ENCODE assay signal across 13 mouse cellular contexts in genomic region chr2:70031472-70031871, GRCm38 (mm10). TPM values are rescaled to one million over a fixed set of nuclear protein-coding genes. Genes with fewer than 3 reads are reported as not detected.
DNase-seq lines count a peak whose midpoint lies in the region.
"Had no signal": no experiment of that assay in that cellular context is flagged by ENCODE, and none has a peak within 500 bp of the region (broad histone marks: within the 10 kb centered on the region; RNA-seq: fewer than 3 reads in every experiment).

No protein-coding gene starts in this region.

- peak; percentile 31 for DNase-seq in adrenal gland, postnatal 14 days
- no peak for DNase-seq in adrenal gland, postnatal 4 days (ENCODE audit: low spot score in 2 of 2)
- peak; percentile 45 to 54 for DNase-seq in adrenal gland, postnatal 36 days
- DNase-seq in adrenal gland, adult 18-20 months (ENCODE audit: low spot score in 2 of 2) = no peak
- DNase-seq: cerebellum, adult 11 months; cerebellum, adult 18-20 months; cerebellum, adult 8-10 months; cerebellum, adult 9-11 months; cerebellum, postnatal 14 days; cerebellum, postnatal 36 days; embryo, embryonic 11 days had no signal

RNA-seq across cellular contexts. Expression of gene Myo3b, which starts 7.5 kb away (rescaled TPM):
- not detected in 2 replicates for total RNA-seq in adrenal gland, postnatal 14 days (2021)
- under 1 TPM; 0.06 to 0.20 TPM for total RNA-seq in adrenal gland, postnatal 4 days (2021)
- not detected for total RNA-seq in adrenal gland, postnatal 36 days (2021)
- total RNA-seq in adrenal gland, adult 18-20 months (2021) = not detected
- total RNA-seq: common myeloid progenitor, adult 5-6 weeks; MEL had no signal

Comparison
In these comparisons a context has a peak if more than half of its experiments do, and no peak if none do; other contexts are left out.
1. DNase-seq: peak in adrenal gland, postnatal 14 days (single experiment) and adrenal gland, postnatal 36 days (2 of 2); none in adrenal gland, postnatal 4 days (0 of 2) and adrenal gland, adult 18-20 months (0 of 2).